Mouse (Mus musculus): Measurements from ENCODE around the gene Rraga. TPM values are rescaled to one million over a fixed set of nuclear protein-coding genes. Genes with fewer than 3 reads are reported as not detected.
"Not testable (repeated sequence)": the region's sequence is repeated elsewhere in the genome, so short reads cannot be mapped to it uniquely, and the experiment has no call there.

Rraga gene
- polyA plus RNA-seq, 1 experiment from 2014 or later, result 86.6 TPM

DNA sequence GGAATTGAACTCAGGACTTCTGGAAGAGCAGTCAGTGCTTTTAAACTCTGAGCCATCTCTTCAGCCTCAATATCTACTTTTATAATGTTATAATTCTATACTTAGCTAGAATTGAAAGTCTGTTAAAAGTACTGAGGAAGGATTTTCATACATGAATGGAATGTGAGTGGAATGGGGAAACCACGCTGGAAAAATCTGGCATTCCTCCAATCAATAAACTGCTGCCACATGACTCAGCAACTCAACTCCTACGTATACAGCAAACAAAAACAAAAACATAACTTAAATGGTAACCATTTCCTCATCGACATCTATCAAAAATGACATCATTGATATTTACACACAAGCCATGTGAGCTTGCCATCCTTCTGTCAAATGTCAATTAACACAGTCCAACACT is 46.6 kb downstream of the Rraga start:
- ATAC-seq (replicated peaks; ENCODE audit: extremely low read depth, insufficient read depth, low FRiP score), result no peak
- H3K4me3 ChIP-seq (ENCODE audit: low read length), result no peak overlapping the region
- 60% methylated on average over 3 of the region's 3 CpGs for WGBS
- no peaks in the 10 kb centered on the region for H3K4me1 ChIP-seq (ENCODE audit: control insufficient read depth, insufficient read depth, low read length)
- no peaks in the 10 kb centered on the region for H3K27me3 ChIP-seq (ENCODE audit: control insufficient read depth, insufficient read depth, low read length)
- no peaks in the 10 kb centered on the region for H3K9me3 ChIP-seq (replicated peaks; ENCODE audit: control insufficient read depth, low read length)
- H3K9ac ChIP-seq (ENCODE audit: low read length), result no peak overlapping the region
- no peak overlapping the region for H3K27ac ChIP-seq (ENCODE audit: low read length)
- no peaks in the 10 kb centered on the region for H3K36me3 ChIP-seq (ENCODE audit: control insufficient read depth, insufficient read depth)
- no peak overlapping the region for H3K4me2 ChIP-seq (ENCODE audit: low read depth, low read length)

DNA sequence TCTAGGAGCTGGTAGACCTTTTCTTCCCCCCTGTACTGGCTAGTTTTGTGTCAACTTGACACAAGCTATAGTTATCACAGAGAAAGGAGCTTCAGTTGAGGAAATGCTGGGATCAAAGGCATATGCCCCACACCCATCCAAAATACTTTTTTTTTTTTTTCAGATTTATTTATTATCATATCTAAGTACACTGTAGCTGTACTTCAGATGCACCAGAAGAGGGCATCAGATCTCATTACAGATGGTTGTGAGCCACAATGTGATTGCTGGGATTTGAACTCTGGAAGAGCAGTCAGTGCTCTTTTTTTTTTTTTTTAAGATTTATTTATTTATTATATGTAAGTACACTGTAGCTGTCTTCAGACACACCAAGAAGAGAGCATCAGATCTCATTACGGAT is 47.1 kb downstream of the Rraga start:
- WGBS, result 78% methylated on average over 1 of the region's 1 CpGs
- H3K27me3 ChIP-seq (ENCODE audit: control insufficient read depth, insufficient read depth, low read length); H3K4me2 ChIP-seq (ENCODE audit: low read depth, low read length); ATAC-seq (replicated peaks; ENCODE audit: extremely low read depth, insufficient read depth, low FRiP score); H3K4me3 ChIP-seq (ENCODE audit: low read length); H3K4me1 ChIP-seq (ENCODE audit: control insufficient read depth, insufficient read depth, low read length); H3K27ac ChIP-seq (ENCODE audit: low read length); H3K36me3 ChIP-seq (ENCODE audit: control insufficient read depth, insufficient read depth); H3K9me3 ChIP-seq (replicated peaks; ENCODE audit: control insufficient read depth, low read length); H3K9ac ChIP-seq (ENCODE audit: low read length): not testable (repeated sequence)

DNA sequence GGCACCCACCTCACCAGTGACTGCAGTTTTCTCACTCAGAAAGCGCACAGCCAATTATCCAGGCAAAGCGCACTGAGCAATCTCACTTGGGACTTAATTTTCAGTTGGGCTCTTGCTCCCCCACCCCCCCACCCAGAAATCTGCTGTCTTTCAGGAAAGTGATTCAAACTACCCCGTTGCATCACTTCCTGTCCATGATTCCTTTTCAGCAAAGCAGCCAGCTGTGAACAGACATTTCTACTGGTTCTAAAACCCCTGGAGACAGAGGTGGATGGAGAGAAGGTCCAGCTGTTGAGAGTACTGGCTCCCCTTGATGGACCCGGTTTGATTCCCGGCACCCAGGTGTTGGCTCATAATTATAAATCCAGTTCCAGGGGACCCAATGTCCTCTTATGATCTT is 50.0 kb downstream of the Rraga start:
- 79% methylated on average over 5 of the region's 5 CpGs for WGBS

DNA sequence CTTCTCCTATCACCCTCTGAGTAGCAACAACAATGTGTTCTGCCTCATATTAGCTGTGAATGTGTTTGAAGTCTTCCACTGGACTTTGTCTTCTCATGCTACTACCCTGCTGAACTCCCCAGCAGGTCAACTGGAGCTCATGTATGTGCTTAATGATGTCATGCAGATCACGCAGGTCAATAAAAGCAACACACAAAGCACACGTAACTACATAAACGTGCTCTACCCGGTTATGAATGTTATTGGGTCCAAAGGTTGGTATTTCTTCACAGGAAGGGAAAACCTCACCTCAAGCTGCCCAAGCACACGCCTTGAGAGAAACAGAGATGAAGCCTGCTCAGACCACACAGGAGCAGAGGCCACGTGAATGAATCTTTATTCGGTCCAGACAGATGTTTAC is 51.0 kb downstream of the Rraga start:
- ATAC-seq (replicated peaks; ENCODE audit: extremely low read depth, insufficient read depth, low FRiP score); H3K4me3 ChIP-seq (ENCODE audit: low read length); H3K27ac ChIP-seq (ENCODE audit: low read length); H3K4me2 ChIP-seq (ENCODE audit: low read depth, low read length); H3K9me3 ChIP-seq (replicated peaks; ENCODE audit: control insufficient read depth, low read length); H3K4me1 ChIP-seq (ENCODE audit: control insufficient read depth, insufficient read depth, low read length); H3K36me3 ChIP-seq (ENCODE audit: control insufficient read depth, insufficient read depth); H3K9ac ChIP-seq (ENCODE audit: low read length); H3K27me3 ChIP-seq (ENCODE audit: control insufficient read depth, insufficient read depth, low read length): not testable (repeated sequence)
- WGBS, result 86% methylated on average over 7 of the region's 7 CpGs

More for the DNA sequence above, 50.0 kb downstream of the Rraga start:
- ATAC-seq (replicated peaks; ENCODE audit: extremely low read depth, insufficient read depth, low FRiP score), result no peak
- Histone ChIP-seq H3K4me2 (ENCODE audit: low read depth, low read length) (no peak overlapping the region), H3K9ac (ENCODE audit: low read length) (no peak overlapping the region), H3K36me3 (ENCODE audit: control insufficient read depth, insufficient read depth) (no peaks in the 10 kb centered on the region), H3K27me3 (ENCODE audit: control insufficient read depth, insufficient read depth, low read length) (no peaks in the 10 kb centered on the region), H3K27ac (ENCODE audit: low read length) (no peak overlapping the region), H3K9me3 (replicated peaks; ENCODE audit: control insufficient read depth, low read length) (no peaks in the 10 kb centered on the region), H3K4me3 (ENCODE audit: low read length) (no peak overlapping the region), H3K4me1 (ENCODE audit: control insufficient read depth, insufficient read depth, low read length) (no peaks in the 10 kb centered on the region)

Other genes starting within 250 kb of the Rraga start
- not detected in 2 replicates for gene Saxo1, start 17.3 kb upstream of the Rraga start, polyA plus RNA-seq (2015; fragmentation: Nextera tagmentation; extraction: Ambion mirVana)
- gene Haus6, start 36.4 kb downstream of the Rraga start, polyA plus RNA-seq (2015; fragmentation: Nextera tagmentation; extraction: Ambion mirVana), result 8.8 and 9.2 TPM in 2 replicates
- 76.3 and 79.3 TPM in 2 replicates for gene Plin2, start 94.4 kb downstream of the Rraga start, polyA plus RNA-seq (2015; fragmentation: Nextera tagmentation; extraction: Ambion mirVana)
- 4.6 and 5.6 TPM in 2 replicates for gene Dennd4c, start 172.9 kb downstream of the Rraga start, polyA plus RNA-seq (2015; fragmentation: Nextera tagmentation; extraction: Ambion mirVana)

Measured in heart, embryonic 16.5 days (tissue).